Mouse (Mus musculus): ENCODE measurements around the gene Arel1. TPM values are rescaled to one million over a fixed set of nuclear protein-coding genes. Genes with fewer than 3 reads are reported as not detected.

Gene Arel1
- polyA plus RNA-seq, 1 experiment from 2014 or later: 26.8 TPM

GRCm38 (mm10) chr12:84918809-84919208 lies 51.9 kb downstream of the Arel1 start:
- H3K27ac ChIP-seq (ENCODE audit: low read depth, low read length): no peak overlapping the region
- ATAC-seq (ENCODE audit: insufficient read depth, low FRiP score, low TSS enrichment) (no peak), DNase-seq (ENCODE audit: low spot score) (no peak)
- no peak overlapping the region for H3K9ac ChIP-seq (ENCODE audit: low read length)
- H3K36me3 ChIP-seq (ENCODE audit: control insufficient read depth, insufficient read depth, low read length): peaks cover 4% of the 10 kb centered on the region
- H3K9me3 ChIP-seq (ENCODE audit: control insufficient read depth, low read length): no peaks in the 10 kb centered on the region
- H3K27me3 ChIP-seq (ENCODE audit: control insufficient read depth, insufficient read depth, low read length): no peaks in the 10 kb centered on the region
- H3K4me3 ChIP-seq (ENCODE audit: low read depth, low read length): no peak overlapping the region
- 85% methylated on average over 6 of the region's 6 CpGs for WGBS
- H3K4me1 ChIP-seq (ENCODE audit: control insufficient read depth, insufficient read depth, low read length): no peaks in the 10 kb centered on the region
- no peak overlapping the region for H3K4me2 ChIP-seq (ENCODE audit: low read depth)

DNA sequence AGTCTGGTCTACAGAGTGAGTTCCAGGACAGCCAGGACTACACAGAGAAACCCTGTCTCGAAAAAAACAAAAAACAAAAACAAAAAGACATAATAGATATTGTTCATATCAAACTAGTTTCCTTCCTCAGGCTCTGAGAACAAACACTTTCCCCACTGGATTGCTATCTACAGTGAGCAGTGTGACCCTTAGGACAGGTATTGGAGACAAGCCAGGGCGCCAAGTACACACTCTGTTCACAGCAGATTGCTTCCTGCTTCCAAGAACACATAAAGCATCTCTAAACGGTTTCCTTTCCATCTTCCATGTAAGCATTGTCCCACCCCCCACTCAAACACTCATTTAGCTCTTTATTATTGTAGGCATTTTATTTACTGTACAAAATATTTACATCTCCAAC lies 52.9 kb downstream of the Arel1 start:
- Histone ChIP-seq H3K9me3 (ENCODE audit: control insufficient read depth, low read length) (no peaks in the 10 kb centered on the region), H3K4me2 (ENCODE audit: low read depth) (no peak overlapping the region), H3K4me3 (ENCODE audit: low read depth, low read length) (no peak overlapping the region), H3K36me3 (ENCODE audit: control insufficient read depth, insufficient read depth, low read length) (peaks cover 4% of the 10 kb centered on the region), H3K27ac (ENCODE audit: low read depth, low read length) (no peak overlapping the region), H3K27me3 (ENCODE audit: control insufficient read depth, insufficient read depth, low read length) (no peaks in the 10 kb centered on the region), H3K4me1 (ENCODE audit: control insufficient read depth, insufficient read depth, low read length) (no peaks in the 10 kb centered on the region), H3K9ac (ENCODE audit: low read length) (no peak overlapping the region)
- ATAC-seq (ENCODE audit: insufficient read depth, low FRiP score, low TSS enrichment) (no peak), DNase-seq (ENCODE audit: low spot score) (no peak)
- 77% methylated on average over 3 of the region's 3 CpGs for WGBS

DNA sequence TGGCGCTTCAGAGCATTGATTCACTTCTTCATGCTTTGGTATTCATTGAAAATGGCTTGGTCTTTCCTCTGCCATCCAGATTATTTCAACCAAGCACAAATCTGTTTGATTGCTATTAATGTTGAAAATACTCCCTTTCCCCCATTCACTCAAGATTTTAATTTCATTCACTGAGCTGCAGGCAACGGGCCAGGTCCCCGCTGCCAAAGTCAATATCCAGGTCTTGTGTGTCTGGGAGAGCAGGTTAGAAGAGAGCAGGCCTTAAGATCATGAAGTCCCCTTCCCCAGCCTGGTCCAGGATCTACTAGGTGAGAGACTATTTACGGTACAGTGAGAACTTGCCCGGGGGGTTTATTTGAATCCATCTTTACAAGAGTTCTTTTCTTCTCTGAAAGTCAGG lies 55.7 kb downstream of the Arel1 start:
- no peaks in the 10 kb centered on the region for H3K9me3 ChIP-seq (ENCODE audit: control insufficient read depth, low read length)
- no peak overlapping the region for H3K9ac ChIP-seq (ENCODE audit: low read length)

DNA sequence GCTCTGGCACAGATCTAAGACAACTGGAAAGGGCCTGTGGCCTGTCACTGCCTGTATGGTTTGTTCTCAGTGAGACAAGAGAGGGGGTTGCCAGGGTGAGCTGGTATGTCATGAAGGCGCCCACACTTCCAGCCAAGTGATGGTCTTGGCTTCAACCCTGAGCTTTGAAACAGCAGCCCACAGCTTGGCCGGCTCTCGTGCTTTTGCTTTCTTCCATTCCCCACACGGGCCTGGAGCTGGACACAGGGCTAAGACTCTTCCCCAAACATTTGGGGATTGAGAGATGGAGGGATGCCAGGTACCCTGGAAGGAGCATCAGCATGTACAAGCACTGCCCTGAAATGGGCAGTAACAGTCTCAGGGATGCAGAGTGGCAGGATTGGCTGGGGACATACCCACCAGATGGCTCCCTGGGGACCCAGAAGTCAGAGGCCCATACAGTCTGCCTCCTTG lies 58.0 kb downstream of the Arel1 start:
- H3K36me3 ChIP-seq (ENCODE audit: control insufficient read depth, insufficient read depth, low read length): no peaks in the 10 kb centered on the region
- H3K27me3 ChIP-seq (ENCODE audit: control insufficient read depth, insufficient read depth, low read length): no peaks in the 10 kb centered on the region
- H3K4me3 ChIP-seq (ENCODE audit: low read depth, low read length): no peak overlapping the region
- WGBS: 91% methylated on average over 4 of the region's 4 CpGs
- no peak overlapping the region for H3K4me2 ChIP-seq (ENCODE audit: low read depth)
- DNase-seq (ENCODE audit: low spot score) (no peak), ATAC-seq (ENCODE audit: insufficient read depth, low FRiP score, low TSS enrichment) (no peak)
- H3K9me3 ChIP-seq (ENCODE audit: control insufficient read depth, low read length): no peaks in the 10 kb centered on the region
- H3K4me1 ChIP-seq (ENCODE audit: control insufficient read depth, insufficient read depth, low read length): no peaks in the 10 kb centered on the region
- no peak overlapping the region for H3K9ac ChIP-seq (ENCODE audit: low read length)
- no peak overlapping the region for H3K27ac ChIP-seq (ENCODE audit: low read depth, low read length)

More for the DNA sequence above, 55.7 kb downstream of the Arel1 start:
- H3K27ac ChIP-seq (ENCODE audit: low read depth, low read length): no peak overlapping the region
- ATAC-seq (ENCODE audit: insufficient read depth, low FRiP score, low TSS enrichment): no peak
- 93% methylated on average over 5 of the region's 5 CpGs for WGBS
- no peak overlapping the region for H3K4me3 ChIP-seq (ENCODE audit: low read depth, low read length)
- no peaks in the 10 kb centered on the region for H3K4me1 ChIP-seq (ENCODE audit: control insufficient read depth, insufficient read depth, low read length)
- H3K36me3 ChIP-seq (ENCODE audit: control insufficient read depth, insufficient read depth, low read length): peaks cover 2% of the 10 kb centered on the region
- H3K27me3 ChIP-seq (ENCODE audit: control insufficient read depth, insufficient read depth, low read length): no peaks in the 10 kb centered on the region
- DNase-seq (ENCODE audit: low spot score): peak; percentile 6
- H3K4me2 ChIP-seq (ENCODE audit: low read depth): no peak overlapping the region

- Histone ChIP-seq H3K27me3 (ENCODE audit: control insufficient read depth, insufficient read depth, low read length) (no peaks in the 10 kb centered on the region), H3K36me3 (ENCODE audit: control insufficient read depth, insufficient read depth, low read length) (no peaks in the 10 kb centered on the region), H3K4me2 (ENCODE audit: low read depth) (no peak overlapping the region), H3K4me3 (ENCODE audit: low read depth, low read length) (no peak overlapping the region), H3K9ac (ENCODE audit: low read length) (no peak overlapping the region), H3K4me1 (ENCODE audit: control insufficient read depth, insufficient read depth, low read length) (no peaks in the 10 kb centered on the region), H3K27ac (ENCODE audit: low read depth, low read length) (no peak overlapping the region), H3K9me3 (ENCODE audit: control insufficient read depth, low read length) (no peaks in the 10 kb centered on the region)
- DNase-seq (ENCODE audit: low spot score) (no peak), ATAC-seq (ENCODE audit: insufficient read depth, low FRiP score, low TSS enrichment) (no peak)
- WGBS: 74% methylated on average over 2 of the region's 2 CpGs
Observed at GRCm38 (mm10) chr12:84911640-84912039, 59.1 kb downstream of the Arel1 start.

- no peak overlapping the region for H3K9ac ChIP-seq (ENCODE audit: low read length)
- no peak overlapping the region for H3K4me2 ChIP-seq (ENCODE audit: low read depth)
- DNase-seq (ENCODE audit: low spot score): peak; percentile 1
- WGBS: 92% methylated on average over 4 of the region's 4 CpGs
- no peaks in the 10 kb centered on the region for H3K4me1 ChIP-seq (ENCODE audit: control insufficient read depth, insufficient read depth, low read length)
- H3K9me3 ChIP-seq (ENCODE audit: control insufficient read depth, low read length): no peaks in the 10 kb centered on the region
- no peaks in the 10 kb centered on the region for H3K36me3 ChIP-seq (ENCODE audit: control insufficient read depth, insufficient read depth, low read length)
- no peaks in the 10 kb centered on the region for H3K27me3 ChIP-seq (ENCODE audit: control insufficient read depth, insufficient read depth, low read length)
- no peak overlapping the region for H3K27ac ChIP-seq (ENCODE audit: low read depth, low read length)
- no peak overlapping the region for H3K4me3 ChIP-seq (ENCODE audit: low read depth, low read length)
- no peak for ATAC-seq (ENCODE audit: insufficient read depth, low FRiP score, low TSS enrichment)
Observed at GRCm38 (mm10) chr12:84910066-84910465, 60.6 kb downstream of the Arel1 start.

GRCm38 (mm10) chr12:84907627-84908480 lies 62.8 kb downstream of the Arel1 start:
- no peak for DNase-seq (ENCODE audit: low spot score)
- H3K27me3 ChIP-seq (ENCODE audit: control insufficient read depth, insufficient read depth, low read length): no peaks in the 10 kb centered on the region
- 79% methylated on average over 10 of the region's 10 CpGs for WGBS
- no peaks in the 10 kb centered on the region for H3K4me1 ChIP-seq (ENCODE audit: control insufficient read depth, insufficient read depth, low read length)
- no peak overlapping the region for H3K4me2 ChIP-seq (ENCODE audit: low read depth)
- H3K4me3 ChIP-seq (ENCODE audit: low read depth, low read length): no peak overlapping the region
- no peaks in the 10 kb centered on the region for H3K9me3 ChIP-seq (ENCODE audit: control insufficient read depth, low read length)
- no peaks in the 10 kb centered on the region for H3K36me3 ChIP-seq (ENCODE audit: control insufficient read depth, insufficient read depth, low read length)
- peak overlapping the region; percentile 27; the same call in 1 of the 2 replicates for H3K27ac ChIP-seq (ENCODE audit: low read depth, low read length)
- ATAC-seq (ENCODE audit: insufficient read depth, low FRiP score, low TSS enrichment): no peak
- H3K9ac ChIP-seq (ENCODE audit: low read length): no peak overlapping the region

- H3K4me1 ChIP-seq (ENCODE audit: control insufficient read depth, insufficient read depth, low read length): no peaks in the 10 kb centered on the region
- no peak overlapping the region for H3K9ac ChIP-seq (ENCODE audit: low read length)
- H3K27ac ChIP-seq (ENCODE audit: low read depth, low read length): 0 out of 2 replicates have a peak overlapping the region, but pooled peaks have one; percentile 27
- no peak for ATAC-seq (ENCODE audit: insufficient read depth, low FRiP score, low TSS enrichment)
- no peak overlapping the region for H3K4me2 ChIP-seq (ENCODE audit: low read depth)
- no peaks in the 10 kb centered on the region for H3K36me3 ChIP-seq (ENCODE audit: control insufficient read depth, insufficient read depth, low read length)
- DNase-seq (ENCODE audit: low spot score): no peak
- no peaks in the 10 kb centered on the region for H3K9me3 ChIP-seq (ENCODE audit: control insufficient read depth, low read length)
- H3K27me3 ChIP-seq (ENCODE audit: control insufficient read depth, insufficient read depth, low read length): no peaks in the 10 kb centered on the region
- 61% methylated on average over 12 of the region's 12 CpGs for WGBS
- no peak overlapping the region for H3K4me3 ChIP-seq (ENCODE audit: low read depth, low read length)
Observed at GRCm38 (mm10) chr12:84907024-84907626, 63.6 kb downstream of the Arel1 start.

DNA sequence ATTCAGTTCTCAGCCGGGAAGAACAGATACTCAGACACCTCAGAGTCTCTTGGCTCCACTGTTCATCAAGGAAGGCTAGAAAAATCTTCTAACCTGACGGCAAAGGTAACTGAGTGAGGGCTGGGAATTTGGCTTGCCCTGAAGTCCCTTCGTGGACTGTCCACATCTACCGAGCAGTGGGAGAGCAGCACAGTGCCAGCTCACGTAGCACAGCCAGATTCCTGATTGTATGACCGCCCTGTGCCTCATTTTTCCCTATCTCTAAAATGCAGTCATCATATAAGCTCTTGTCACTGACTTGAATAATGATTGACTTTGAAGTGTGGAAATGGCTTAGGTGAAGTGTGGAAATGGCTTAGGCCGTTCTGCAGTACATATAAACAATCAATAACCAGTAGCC lies 66.3 kb downstream of the Arel1 start:
- Histone ChIP-seq H3K9ac (ENCODE audit: low read length) (no peak overlapping the region), H3K36me3 (ENCODE audit: control insufficient read depth, insufficient read depth, low read length) (no peaks in the 10 kb centered on the region), H3K27ac (ENCODE audit: low read depth, low read length) (no peak overlapping the region), H3K4me1 (ENCODE audit: control insufficient read depth, insufficient read depth, low read length) (no peaks in the 10 kb centered on the region), H3K4me3 (ENCODE audit: low read depth, low read length) (no peak overlapping the region), H3K9me3 (ENCODE audit: control insufficient read depth, low read length) (no peaks in the 10 kb centered on the region), H3K27me3 (ENCODE audit: control insufficient read depth, insufficient read depth, low read length) (no peaks in the 10 kb centered on the region), H3K4me2 (ENCODE audit: low read depth) (no peak overlapping the region)
- 82% methylated on average over 7 of the region's 7 CpGs for WGBS
- ATAC-seq (ENCODE audit: insufficient read depth, low FRiP score, low TSS enrichment): no peak
- DNase-seq (ENCODE audit: low spot score): no peak
